Mouse (Mus musculus) spleen, adult 2 months (tissue): ENCODE measurements at regions not wholly inside any gene's neighbourhood (a gene's known extent, or its start where the extent isn't known, plus 50 kb on each side); places are given as distances from the start of the nearest gene placed in this dataset.

ENCODE experiments used
- CTCF ChIP-seq: fragments of 200-500 bp; IDR thresholded peaks from 2 replicates; pipeline ENCODE4 v1.5.1; 2011; ENCODE audit warnings: mild to moderate bottlenecking, inconsistent platforms; ENCODE audit not compliant: insufficient read depth, insufficient read length, insufficient replicate concordance; ENCODE audit errors: extremely low read depth
- POLR2A ChIP-seq: fragments of 200-500 bp; IDR thresholded peaks from 2 replicates; pipeline ENCODE4 v1.6.1; 2011; ENCODE audit warnings: low read depth, low read length, inconsistent platforms

DNA sequence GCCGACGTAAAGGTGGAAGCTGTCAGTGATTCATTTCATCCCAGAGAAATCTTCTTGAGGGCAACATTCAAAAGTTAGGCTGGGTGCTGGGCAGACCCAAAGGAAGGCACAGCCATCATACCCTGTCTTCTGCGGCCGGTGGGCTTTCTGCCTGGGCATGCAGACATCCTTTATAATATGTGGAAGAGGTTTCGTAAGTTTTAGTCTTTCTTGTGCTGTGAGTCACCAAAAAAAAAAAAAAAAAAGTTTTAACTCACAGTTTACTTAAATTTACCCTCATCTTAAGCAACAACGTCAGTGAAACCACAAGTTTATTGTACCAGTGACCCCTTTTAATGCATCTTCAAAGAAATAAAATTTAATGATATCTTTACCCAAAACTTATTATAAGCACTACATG is 128.7 kb downstream of the Dusp6 start:
- TF ChIP-seq POLR2A (no peak), CTCF (no peak)
